Mouse (Mus musculus): ENCODE results near the gene Notch2. TPM values are rescaled to one million over a fixed set of nuclear protein-coding genes. Genes with fewer than 3 reads are reported as not detected.
A peak's percentile ranks its signal among the peaks of the same experiment; 100 is the strongest.

Notch2 gene
- polyA plus RNA-seq (2011; ENCODE audit: insufficient read depth, insufficient read length, low replicate concordance, missing spikeins) = 10.0 and 22.9 TPM in 2 replicates

- under 1% methylated on average over 95 of the region's 95 CpGs for WGBS
- H3K4me1 ChIP-seq (ENCODE audit: control insufficient read depth, insufficient read depth, low read length) = peaks cover 3% of the 10 kb centered on the region
- no peak for TF ChIP-seq CTCF (IDR thresholded peaks at IDR 0.05; ENCODE audit: control insufficient read depth, insufficient read depth, low read length)
- peak; percentile 90; the same call in 1 of the 2 replicates for TF ChIP-seq POLR2A (IDR thresholded peaks at IDR 0.05; ENCODE audit: borderline replicate concordance, control insufficient read depth, low read depth, low read length)
- H3K4me3 ChIP-seq (replicated peaks; ENCODE audit: control insufficient read depth, low read depth, low read length) = peak within 1 kb of the TSS; percentile 96
- peak within 1 kb of the TSS; percentile 93 for H3K27ac ChIP-seq (ENCODE audit: control insufficient read depth, insufficient read depth, low read depth, low read length, poor library complexity)
Measured at GRCm38 (mm10) chr3:98013401-98014281, at the start of gene Notch2. Notch2 (plus strand) TSS chr3:98013527.

DNA sequence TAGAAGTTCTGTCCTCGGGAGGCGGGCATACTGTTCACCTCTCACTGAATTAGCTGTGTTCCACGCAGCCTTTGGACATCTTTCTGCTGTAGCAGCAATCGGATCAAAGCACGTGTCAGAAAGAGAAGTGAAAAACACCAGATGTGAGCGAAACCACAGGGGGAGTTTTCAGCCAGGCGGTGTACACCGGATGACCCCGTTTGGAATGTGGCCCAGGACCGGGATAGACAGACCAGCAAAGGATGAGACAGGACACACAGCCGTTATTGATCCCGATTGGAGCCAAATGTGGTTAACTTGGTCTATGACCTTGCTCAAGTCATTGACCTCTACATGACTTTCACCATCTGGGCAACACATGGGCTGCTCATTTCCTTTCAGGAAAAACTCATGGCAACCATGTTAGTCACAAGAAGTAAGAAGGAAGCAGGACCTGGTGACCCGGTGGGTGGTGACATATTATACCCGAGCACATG, 48.4 kb upstream of the Notch2 start:
- H3K27ac ChIP-seq (ENCODE audit: control insufficient read depth, insufficient read depth, low read depth, low read length, poor library complexity) = no peak overlapping the region
- H3K4me1 ChIP-seq (ENCODE audit: control insufficient read depth, insufficient read depth, low read length) = peaks cover 3% of the 10 kb centered on the region
- TF ChIP-seq CTCF (IDR thresholded peaks at IDR 0.05; ENCODE audit: control insufficient read depth, insufficient read depth, low read length) (no peak), POLR2A (IDR thresholded peaks at IDR 0.05; ENCODE audit: borderline replicate concordance, control insufficient read depth, low read depth, low read length) (no peak)
- 6% methylated on average over 14 of the region's 14 CpGs for WGBS
- no peak overlapping the region for H3K4me3 ChIP-seq (replicated peaks; ENCODE audit: control insufficient read depth, low read depth, low read length)

DNA sequence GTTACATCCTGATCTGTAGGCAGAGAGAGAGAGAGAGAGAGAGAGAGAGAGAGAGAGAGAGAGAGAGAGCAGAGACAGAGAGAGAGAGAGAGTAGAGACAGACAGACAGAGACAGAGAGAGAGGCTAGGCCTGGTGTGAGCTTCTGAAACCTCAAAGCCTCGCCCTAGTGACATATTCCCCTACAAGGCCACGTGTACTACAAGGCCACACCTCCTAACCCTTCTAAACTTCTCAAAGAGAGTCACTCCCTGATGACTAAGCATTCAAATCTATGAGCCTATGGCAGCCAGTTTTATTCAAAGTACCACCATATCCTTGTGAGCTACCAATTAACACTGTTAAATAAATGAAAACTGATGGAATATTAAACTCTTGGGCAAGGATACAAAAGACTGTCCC, 45.7 kb upstream of the Notch2 start:
- peaks cover 8% of the 10 kb centered on the region for H3K4me1 ChIP-seq (ENCODE audit: control insufficient read depth, insufficient read depth, low read length)
- WGBS = 39% methylated on average over 2 of the region's 2 CpGs
- TF ChIP-seq CTCF (IDR thresholded peaks at IDR 0.05; ENCODE audit: control insufficient read depth, insufficient read depth, low read length) (no peak), POLR2A (IDR thresholded peaks at IDR 0.05; ENCODE audit: borderline replicate concordance, control insufficient read depth, low read depth, low read length) (no peak)
- H3K4me3 ChIP-seq (replicated peaks; ENCODE audit: control insufficient read depth, low read depth, low read length) = no peak overlapping the region
- no peak overlapping the region for H3K27ac ChIP-seq (ENCODE audit: control insufficient read depth, insufficient read depth, low read depth, low read length, poor library complexity)

- Histone ChIP-seq H3K27ac (ENCODE audit: control insufficient read depth, insufficient read depth, low read depth, low read length, poor library complexity) (no peak overlapping the region), H3K4me1 (ENCODE audit: control insufficient read depth, insufficient read depth, low read length) (peaks cover 8% of the 10 kb centered on the region), H3K4me3 (replicated peaks; ENCODE audit: control insufficient read depth, low read depth, low read length) (no peak overlapping the region)
- 92% methylated on average over 2 of the region's 2 CpGs for WGBS
- no peak for TF ChIP-seq CTCF (IDR thresholded peaks at IDR 0.05; ENCODE audit: control insufficient read depth, insufficient read depth, low read length)
- no peak for TF ChIP-seq POLR2A (IDR thresholded peaks at IDR 0.05; ENCODE audit: borderline replicate concordance, control insufficient read depth, low read depth, low read length)
Measured at GRCm38 (mm10) chr3:97968191-97968590, 45.1 kb upstream of the Notch2 start.

- no peak for TF ChIP-seq POLR2A (IDR thresholded peaks at IDR 0.05; ENCODE audit: borderline replicate concordance, control insufficient read depth, low read depth, low read length)
- TF ChIP-seq CTCF (IDR thresholded peaks at IDR 0.05; ENCODE audit: control insufficient read depth, insufficient read depth, low read length) = no peak
- WGBS = 44% methylated on average over 1 of the region's 1 CpGs
Measured at GRCm38 (mm10) chr3:97969019-97969418, 44.3 kb upstream of the Notch2 start.

DNA sequence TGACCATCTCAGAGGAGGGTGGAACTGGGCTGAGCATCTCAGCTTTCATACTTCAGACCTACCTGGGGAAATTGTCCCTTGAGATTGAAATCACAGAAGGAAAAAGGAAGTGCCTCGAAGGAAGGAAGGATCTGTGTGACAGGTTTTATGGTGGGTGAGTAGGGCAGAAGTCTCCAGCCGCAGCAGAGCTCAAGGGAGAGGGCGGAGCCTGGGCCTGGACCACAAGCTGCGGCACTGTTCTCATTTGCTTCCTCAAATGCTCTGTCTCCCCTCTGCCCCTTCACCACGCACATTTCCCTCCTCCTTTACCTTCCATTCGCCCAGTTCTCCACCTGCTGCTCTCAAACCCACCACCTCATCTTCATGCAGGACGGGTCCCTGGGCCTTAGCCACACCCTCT, 42.2 kb upstream of the Notch2 start:
- Histone ChIP-seq H3K27ac (ENCODE audit: control insufficient read depth, insufficient read depth, low read depth, low read length, poor library complexity) (peak overlapping the region; percentile 61), H3K4me1 (ENCODE audit: control insufficient read depth, insufficient read depth, low read length) (peaks cover 4% of the 10 kb centered on the region; the same call in 1 of the 2 replicates), H3K4me3 (replicated peaks; ENCODE audit: control insufficient read depth, low read depth, low read length) (no peak overlapping the region)
- WGBS = 2% methylated on average over 7 of the region's 7 CpGs
- TF ChIP-seq POLR2A (IDR thresholded peaks at IDR 0.05; ENCODE audit: borderline replicate concordance, control insufficient read depth, low read depth, low read length) (no peak), CTCF (IDR thresholded peaks at IDR 0.05; ENCODE audit: control insufficient read depth, insufficient read depth, low read length) (no peak)

More at GRCm38 (mm10) chr3:97969019-97969418, 44.3 kb upstream of the Notch2 start:
- H3K4me3 ChIP-seq (replicated peaks; ENCODE audit: control insufficient read depth, low read depth, low read length) = no peak overlapping the region
- peaks cover 8% of the 10 kb centered on the region for H3K4me1 ChIP-seq (ENCODE audit: control insufficient read depth, insufficient read depth, low read length)
- no peak overlapping the region for H3K27ac ChIP-seq (ENCODE audit: control insufficient read depth, insufficient read depth, low read depth, low read length, poor library complexity)

DNA sequence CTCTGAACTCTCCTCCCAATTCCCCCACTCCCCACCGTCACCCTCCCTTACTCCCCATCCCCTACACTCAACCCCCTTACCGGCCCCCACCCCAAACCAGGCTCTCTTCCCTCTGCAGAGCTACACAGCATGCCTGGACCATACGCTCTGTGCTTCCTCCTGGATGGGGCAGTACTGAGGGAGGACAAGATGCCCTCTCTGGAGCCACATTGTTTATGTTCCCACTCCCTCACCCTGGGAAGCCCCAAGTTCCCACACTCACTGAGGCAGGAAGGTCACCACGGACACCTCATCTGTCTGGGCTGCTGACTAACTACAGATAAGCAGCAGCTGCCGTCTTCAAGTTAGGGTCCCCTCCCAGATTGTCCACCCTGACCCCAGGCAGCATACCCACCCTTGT, 41.1 kb upstream of the Notch2 start:
- Histone ChIP-seq H3K4me3 (replicated peaks; ENCODE audit: control insufficient read depth, low read depth, low read length) (no peak overlapping the region), H3K4me1 (ENCODE audit: control insufficient read depth, insufficient read depth, low read length) (peaks cover 4% of the 10 kb centered on the region; the same call in 1 of the 2 replicates), H3K27ac (ENCODE audit: control insufficient read depth, insufficient read depth, low read depth, low read length, poor library complexity) (no peak overlapping the region)
- WGBS = 66% methylated on average over 5 of the region's 5 CpGs
- TF ChIP-seq CTCF (IDR thresholded peaks at IDR 0.05; ENCODE audit: control insufficient read depth, insufficient read depth, low read length) (no peak), POLR2A (IDR thresholded peaks at IDR 0.05; ENCODE audit: borderline replicate concordance, control insufficient read depth, low read depth, low read length) (no peak)

DNA sequence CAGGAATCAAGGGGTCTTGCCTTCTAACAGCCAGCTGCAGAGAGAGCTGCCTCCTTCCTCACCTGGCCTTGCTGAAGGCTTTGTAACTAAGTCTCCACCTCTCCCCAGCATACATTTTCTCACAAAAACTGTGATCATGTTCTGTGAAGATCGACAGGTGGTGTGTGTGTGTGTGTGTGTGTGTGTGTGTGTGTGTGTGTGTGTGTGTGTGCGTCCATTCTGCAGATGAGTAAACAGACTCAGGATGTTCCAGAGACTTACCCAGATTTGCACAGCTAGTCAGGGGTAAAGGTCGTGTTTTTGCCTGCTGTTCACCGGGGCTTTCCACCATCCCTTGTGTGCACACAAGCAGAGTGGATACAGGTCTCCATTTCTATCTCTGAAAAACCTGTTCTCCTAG, 40.6 kb upstream of the Notch2 start:
- no peak overlapping the region for H3K27ac ChIP-seq (ENCODE audit: control insufficient read depth, insufficient read depth, low read depth, low read length, poor library complexity)
- 80% methylated on average over 4 of the region's 4 CpGs for WGBS
- H3K4me3 ChIP-seq (replicated peaks; ENCODE audit: control insufficient read depth, low read depth, low read length) = no peak overlapping the region
- peaks cover 4% of the 10 kb centered on the region; the same call in 1 of the 2 replicates for H3K4me1 ChIP-seq (ENCODE audit: control insufficient read depth, insufficient read depth, low read length)
- TF ChIP-seq CTCF (IDR thresholded peaks at IDR 0.05; ENCODE audit: control insufficient read depth, insufficient read depth, low read length) = no peak
- TF ChIP-seq POLR2A (IDR thresholded peaks at IDR 0.05; ENCODE audit: borderline replicate concordance, control insufficient read depth, low read depth, low read length) = no peak

All from bone marrow, adult 2 months (tissue).